Mouse (Mus musculus): ENCODE data around the gene 1600014C10Rik. TPM values are rescaled to one million over a fixed set of nuclear protein-coding genes. Genes with fewer than 3 reads are reported as not detected.

The 1600014C10Rik gene
- polyA plus RNA-seq, 1 experiment, result 5.3 TPM

- no peak overlapping the region; the same call in 1 of the 2 replicates for H3K4me3 ChIP-seq (ENCODE audit: low read depth, low read length)
- no peak overlapping the region for H3K9ac ChIP-seq (ENCODE audit: low read depth, poor library complexity, severe bottlenecking)
- TF ChIP-seq CTCF (IDR thresholded peaks at IDR 0.05; ENCODE audit: low read depth, low read length) (no peak), POLR2A (IDR thresholded peaks at IDR 0.05; ENCODE audit: insufficient read depth, low read length) (no peak), EP300 (IDR thresholded peaks at IDR 0.05; ENCODE audit: insufficient read depth, low read depth, low read length) (no peak)
Measured at GRCm38 (mm10) chr7:38166930-38167645, 15.9 kb upstream of the 1600014C10Rik start.

DNA sequence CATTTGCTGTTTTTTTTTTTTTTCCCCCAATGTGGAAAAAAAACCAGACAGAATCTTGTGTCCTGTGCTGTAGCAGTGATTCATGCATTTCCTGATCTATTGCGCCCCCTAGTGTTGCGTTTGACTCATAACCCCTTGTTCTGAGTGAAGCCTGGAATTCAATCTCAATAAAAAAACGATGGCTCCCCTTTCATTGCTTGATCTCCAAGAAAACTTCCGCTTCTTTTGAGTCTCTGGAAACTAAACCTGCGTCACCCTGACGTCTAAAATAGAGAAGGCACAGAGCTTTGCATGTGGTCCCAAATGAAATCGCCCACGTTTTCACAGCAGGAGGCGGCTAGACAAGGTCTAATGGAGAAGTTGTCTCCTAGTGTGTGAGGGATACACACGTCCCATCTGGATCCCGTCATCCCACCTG lies 15.3 kb upstream of the 1600014C10Rik start:
- Histone ChIP-seq H3K4me1 (ENCODE audit: control insufficient read depth, insufficient read depth, low read length) (no peaks in the 10 kb centered on the region), H3K27me3 (ENCODE audit: control insufficient read depth, insufficient read depth, low read length, poor library complexity, severe bottlenecking) (no peaks in the 10 kb centered on the region), H3K4me3 (ENCODE audit: low read depth, low read length) (no peak overlapping the region), H3K9me3 (replicated peaks; ENCODE audit: control insufficient read depth, insufficient read depth, low read length, poor library complexity, severe bottlenecking) (no peaks in the 10 kb centered on the region), H3K36me3 (ENCODE audit: control insufficient read depth, insufficient read depth, low read length, poor library complexity, severe bottlenecking) (no peaks in the 10 kb centered on the region), H3K27ac (ENCODE audit: insufficient read depth, low read length) (no peak overlapping the region), H3K9ac (ENCODE audit: low read depth, poor library complexity, severe bottlenecking) (no peak overlapping the region)
- TF ChIP-seq EP300 (IDR thresholded peaks at IDR 0.05; ENCODE audit: insufficient read depth, low read depth, low read length) (no peak), CTCF (IDR thresholded peaks at IDR 0.05; ENCODE audit: low read depth, low read length) (peak; percentile 5)

More at GRCm38 (mm10) chr7:38166930-38167645, 15.9 kb upstream of the 1600014C10Rik start:
- Histone ChIP-seq H3K9me3 (replicated peaks; ENCODE audit: control insufficient read depth, insufficient read depth, low read length, poor library complexity, severe bottlenecking) (no peaks in the 10 kb centered on the region), H3K27ac (ENCODE audit: insufficient read depth, low read length) (no peak overlapping the region), H3K27me3 (ENCODE audit: control insufficient read depth, insufficient read depth, low read length, poor library complexity, severe bottlenecking) (no peaks in the 10 kb centered on the region), H3K4me1 (ENCODE audit: control insufficient read depth, insufficient read depth, low read length) (no peaks in the 10 kb centered on the region), H3K36me3 (ENCODE audit: control insufficient read depth, insufficient read depth, low read length, poor library complexity, severe bottlenecking) (no peaks in the 10 kb centered on the region)

DNA sequence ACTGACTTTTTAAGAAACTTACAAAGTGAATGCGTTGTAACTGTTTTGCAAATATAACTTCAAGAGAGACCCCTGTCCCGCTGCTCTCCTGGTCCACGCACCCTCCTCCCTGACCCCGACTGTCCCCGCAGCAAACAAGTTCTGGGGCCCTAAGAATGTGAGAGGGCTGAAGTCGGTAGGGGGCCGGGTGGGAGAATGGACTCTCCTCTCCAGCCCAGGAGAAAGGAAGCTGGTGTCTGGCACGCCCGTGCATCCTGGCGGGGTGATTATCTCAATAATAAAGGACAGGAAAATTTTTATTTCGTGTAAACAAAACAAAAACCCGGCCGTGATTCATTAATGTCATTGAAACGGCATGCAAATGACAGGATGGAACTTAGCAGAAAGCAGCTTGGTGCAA lies 9.1 kb upstream of the 1600014C10Rik start:
- Histone ChIP-seq H3K4me3 (ENCODE audit: low read depth, low read length) (peak overlapping the region; percentile 26), H3K36me3 (ENCODE audit: control insufficient read depth, insufficient read depth, low read length, poor library complexity, severe bottlenecking) (no peaks in the 10 kb centered on the region), H3K4me1 (ENCODE audit: control insufficient read depth, insufficient read depth, low read length) (no peaks in the 10 kb centered on the region), H3K27ac (ENCODE audit: insufficient read depth, low read length) (no peak overlapping the region), H3K9ac (ENCODE audit: low read depth, poor library complexity, severe bottlenecking) (peak overlapping the region; percentile 29), H3K27me3 (ENCODE audit: control insufficient read depth, insufficient read depth, low read length, poor library complexity, severe bottlenecking) (no peaks in the 10 kb centered on the region), H3K9me3 (replicated peaks; ENCODE audit: control insufficient read depth, insufficient read depth, low read length, poor library complexity, severe bottlenecking) (no peaks in the 10 kb centered on the region)
- no peak for TF ChIP-seq POLR2A (IDR thresholded peaks at IDR 0.05; ENCODE audit: insufficient read depth, low read length)
- no peak for TF ChIP-seq CTCF (IDR thresholded peaks at IDR 0.05; ENCODE audit: low read depth, low read length)
- no peak for TF ChIP-seq EP300 (IDR thresholded peaks at IDR 0.05; ENCODE audit: insufficient read depth, low read depth, low read length)

DNA sequence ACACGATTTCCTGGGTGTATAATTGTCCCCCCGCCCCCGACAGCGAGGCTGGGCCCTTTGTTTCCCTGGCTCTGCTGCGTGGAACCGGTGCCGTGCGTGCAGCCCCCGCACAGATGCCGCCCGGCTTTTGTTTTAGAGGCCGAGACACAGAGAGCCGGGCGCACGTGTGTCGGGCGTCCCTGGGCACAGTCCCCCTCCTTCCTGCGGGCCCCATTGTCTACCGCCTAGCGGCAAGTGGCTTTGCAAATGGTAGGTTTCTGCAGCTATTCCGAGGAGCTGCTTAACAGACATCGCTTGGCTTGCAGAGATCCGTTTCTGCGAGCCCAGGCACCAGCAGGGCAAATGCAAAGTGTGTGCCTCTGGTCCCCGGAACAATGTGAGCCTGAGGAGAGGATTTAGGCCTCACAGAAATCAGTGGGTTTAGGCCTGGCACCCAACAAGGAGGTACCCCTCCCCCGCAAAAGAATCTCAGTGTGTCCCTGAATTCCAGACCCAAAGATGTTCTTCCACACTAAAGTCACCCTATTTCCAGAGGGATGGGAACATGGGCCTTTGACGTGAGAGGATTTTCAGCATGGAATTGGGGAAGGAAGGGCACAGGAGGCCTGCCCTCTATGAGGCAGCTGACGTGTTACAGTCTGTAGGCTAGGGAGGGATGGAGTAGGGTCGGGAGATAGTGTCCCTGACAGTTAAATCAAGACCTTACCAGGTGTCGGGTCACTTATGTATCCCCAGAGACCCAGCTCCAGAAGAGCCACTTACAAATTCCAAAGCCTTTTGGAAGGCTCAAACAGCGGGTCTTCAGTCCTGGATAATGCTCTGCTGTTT lies 8.5 kb upstream of the 1600014C10Rik start:
- TF ChIP-seq CTCF (IDR thresholded peaks at IDR 0.05; ENCODE audit: low read depth, low read length), result no peak
- TF ChIP-seq POLR2A (IDR thresholded peaks at IDR 0.05; ENCODE audit: insufficient read depth, low read length), result no peak
- TF ChIP-seq EP300 (IDR thresholded peaks at IDR 0.05; ENCODE audit: insufficient read depth, low read depth, low read length), result no peak
- no peak overlapping the region for H3K27ac ChIP-seq (ENCODE audit: insufficient read depth, low read length)
- no peaks in the 10 kb centered on the region for H3K4me1 ChIP-seq (ENCODE audit: control insufficient read depth, insufficient read depth, low read length)
- H3K27me3 ChIP-seq (ENCODE audit: control insufficient read depth, insufficient read depth, low read length, poor library complexity, severe bottlenecking), result no peaks in the 10 kb centered on the region
- H3K9ac ChIP-seq (ENCODE audit: low read depth, poor library complexity, severe bottlenecking), result peak overlapping the region; percentile 29
- no peaks in the 10 kb centered on the region for H3K36me3 ChIP-seq (ENCODE audit: control insufficient read depth, insufficient read depth, low read length, poor library complexity, severe bottlenecking)
- peak overlapping the region; percentile 26 for H3K4me3 ChIP-seq (ENCODE audit: low read depth, low read length)
- no peaks in the 10 kb centered on the region for H3K9me3 ChIP-seq (replicated peaks; ENCODE audit: control insufficient read depth, insufficient read depth, low read length, poor library complexity, severe bottlenecking)

DNA sequence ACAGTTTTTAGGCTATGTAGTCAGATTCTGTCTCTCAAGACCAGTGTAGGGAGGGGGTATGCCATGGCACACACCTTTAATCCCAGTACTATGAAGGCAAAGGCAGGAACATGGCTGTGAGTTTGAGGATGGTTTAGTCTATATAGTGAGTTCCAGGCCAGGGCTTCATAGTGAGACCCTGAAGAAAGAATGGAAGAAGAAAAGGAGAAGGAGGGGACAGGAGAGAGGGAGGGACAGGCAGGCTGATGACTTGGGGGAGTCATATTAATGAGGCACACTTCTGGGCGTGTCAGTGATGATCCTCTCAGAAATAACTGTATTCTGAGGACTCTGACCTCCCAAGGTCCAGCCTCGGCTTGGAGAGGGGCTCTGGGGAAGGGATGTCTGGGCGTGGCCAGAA lies 7.0 kb upstream of the 1600014C10Rik start:
- H3K27me3 ChIP-seq (ENCODE audit: control insufficient read depth, insufficient read depth, low read length, poor library complexity, severe bottlenecking), result no peaks in the 10 kb centered on the region
- H3K4me3 ChIP-seq (ENCODE audit: low read depth, low read length), result no peak overlapping the region
- no peak overlapping the region for H3K9ac ChIP-seq (ENCODE audit: low read depth, poor library complexity, severe bottlenecking)
- no peaks in the 10 kb centered on the region for H3K9me3 ChIP-seq (replicated peaks; ENCODE audit: control insufficient read depth, insufficient read depth, low read length, poor library complexity, severe bottlenecking)
- H3K36me3 ChIP-seq (ENCODE audit: control insufficient read depth, insufficient read depth, low read length, poor library complexity, severe bottlenecking), result no peaks in the 10 kb centered on the region
- no peak for TF ChIP-seq POLR2A (IDR thresholded peaks at IDR 0.05; ENCODE audit: insufficient read depth, low read length)
- H3K27ac ChIP-seq (ENCODE audit: insufficient read depth, low read length), result no peak overlapping the region
- H3K4me1 ChIP-seq (ENCODE audit: control insufficient read depth, insufficient read depth, low read length), result no peaks in the 10 kb centered on the region

DNA sequence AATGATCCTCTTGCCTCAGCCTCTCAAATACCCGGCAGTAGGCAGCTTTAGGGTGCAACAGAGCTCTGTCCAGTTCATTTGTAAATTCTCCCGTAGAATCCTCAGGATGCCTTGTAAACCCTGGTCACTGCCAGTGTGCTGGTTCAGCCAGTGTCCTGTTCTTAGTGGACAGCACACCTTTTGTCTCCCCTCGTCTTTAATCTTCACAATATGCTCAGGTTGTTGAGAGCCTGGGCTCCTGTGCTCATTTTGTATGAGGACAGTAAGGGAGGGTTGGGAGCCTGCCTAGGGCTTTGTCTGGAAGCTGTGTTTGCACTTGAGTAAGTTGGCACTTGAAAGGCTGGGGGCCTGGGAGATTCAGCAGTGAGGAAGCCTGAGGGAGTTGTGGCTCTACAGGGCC lies 3.1 kb upstream of the 1600014C10Rik start:
- no peak overlapping the region for H3K9ac ChIP-seq (ENCODE audit: low read depth, poor library complexity, severe bottlenecking)
- no peaks in the 10 kb centered on the region for H3K4me1 ChIP-seq (ENCODE audit: control insufficient read depth, insufficient read depth, low read length)
- no peak overlapping the region for H3K27ac ChIP-seq (ENCODE audit: insufficient read depth, low read length)
- no peaks in the 10 kb centered on the region for H3K36me3 ChIP-seq (ENCODE audit: control insufficient read depth, insufficient read depth, low read length, poor library complexity, severe bottlenecking)
- no peaks in the 10 kb centered on the region for H3K9me3 ChIP-seq (replicated peaks; ENCODE audit: control insufficient read depth, insufficient read depth, low read length, poor library complexity, severe bottlenecking)
- H3K4me3 ChIP-seq (ENCODE audit: low read depth, low read length), result no peak overlapping the region
- TF ChIP-seq POLR2A (IDR thresholded peaks at IDR 0.05; ENCODE audit: insufficient read depth, low read length) (no peak), EP300 (IDR thresholded peaks at IDR 0.05; ENCODE audit: insufficient read depth, low read depth, low read length) (no peak), CTCF (IDR thresholded peaks at IDR 0.05; ENCODE audit: low read depth, low read length) (no peak)
- H3K27me3 ChIP-seq (ENCODE audit: control insufficient read depth, insufficient read depth, low read length, poor library complexity, severe bottlenecking), result no peaks in the 10 kb centered on the region
